Mouse (Mus musculus) myocyte (in vitro differentiated cells): ENCODE results near the gene Rims1. TPM values are rescaled to one million over a fixed set of nuclear protein-coding genes. Genes with fewer than 3 reads are reported as not detected.
A peak's percentile ranks its signal among the peaks of the same experiment; 100 is the strongest.

ENCODE experiments used
- H3K27me3 ChIP-seq: one replicate; pipeline ENCODE4 v1.6.1; 2011; ENCODE audit not compliant: control insufficient read depth, insufficient read depth, insufficient read length
- H3K36me3 ChIP-seq: one replicate; pipeline ENCODE4 v1.6.1; 2011; ENCODE audit not compliant: control insufficient read depth, insufficient read depth
- H3K4me2 ChIP-seq: one replicate; pipeline ENCODE4 v1.6.1; 2011; ENCODE audit warnings: low read depth, control low read depth
- H3K4me3 ChIP-seq: one replicate; pipeline ENCODE4 v1.5.1; 2011; ENCODE audit warnings: mild to moderate bottlenecking, control low read depth, moderate library complexity
- H3K79me2 ChIP-seq: one replicate; pipeline ENCODE4 v1.6.1; 2011; ENCODE audit not compliant: control insufficient read depth, insufficient read depth
- H3ac ChIP-seq: one replicate; pipeline ENCODE4 v1.6.1; 2011; ENCODE audit not compliant: control insufficient read depth, insufficient read length
- CEBPB ChIP-seq: IDR thresholded peaks from 2 replicates; pipeline ENCODE4 v1.6.1; 2011; ENCODE audit warnings: mild to moderate bottlenecking, moderate library complexity; ENCODE audit not compliant: poor library complexity, insufficient read depth, severe bottlenecking
- E2F4 ChIP-seq: IDR thresholded peaks from one replicate; pipeline ENCODE4 v1.6.1; 2011; ENCODE audit warnings: mild to moderate bottlenecking, control low read depth, moderate library complexity; ENCODE audit not compliant: insufficient read depth
- MAX ChIP-seq: IDR thresholded peaks from one replicate; pipeline ENCODE4 v1.6.1; 2011; ENCODE audit warnings: low read depth, mild to moderate bottlenecking, control low read depth
- MYOD1 ChIP-seq, 3 experiments: IDR thresholded peaks; one replicate each; pipeline ENCODE4 v1.6.1; 2011; ENCODE audit warnings: control low read depth in 2 of 3, low read depth in 2 of 3, mild to moderate bottlenecking in 2 of 3, moderate library complexity in 1 of 3; ENCODE audit not compliant: insufficient read length in 2 of 3, control insufficient read depth in 1 of 3
- MYOG ChIP-seq, 3 experiments: IDR thresholded peaks; one replicate each; pipeline ENCODE4 v1.6.1; 2011; ENCODE audit warnings: control low read depth in 2 of 3, low read depth in 2 of 3, mild to moderate bottlenecking in 2 of 3; ENCODE audit not compliant: insufficient read length in 2 of 3, control insufficient read depth in 1 of 3, insufficient read depth in 1 of 3
- POLR2A ChIP-seq: IDR thresholded peaks from one replicate; pipeline ENCODE4 v1.6.1; 2011; ENCODE audit warnings: low read depth, mild to moderate bottlenecking, control low read depth, moderate library complexity; ENCODE audit not compliant: insufficient read length
- POLR2AphosphoS2 ChIP-seq: IDR thresholded peaks from one replicate; pipeline ENCODE4 v1.6.1; 2011; ENCODE audit warnings: low read depth, control low read depth; ENCODE audit not compliant: insufficient read length
- REST ChIP-seq: IDR thresholded peaks from one replicate; pipeline ENCODE4 v1.6.1; 2011; ENCODE audit warnings: mild to moderate bottlenecking, control low read depth, moderate library complexity; ENCODE audit not compliant: insufficient read depth, insufficient read length
- SRF ChIP-seq: IDR thresholded peaks from one replicate; pipeline ENCODE4 v1.6.1; 2011; ENCODE audit warnings: low read depth; ENCODE audit not compliant: control insufficient read depth, insufficient read length
- TCF12 ChIP-seq: IDR thresholded peaks from one replicate; pipeline ENCODE4 v1.6.1; 2011; ENCODE audit warnings: mild to moderate bottlenecking, control low read depth; ENCODE audit not compliant: poor library complexity, insufficient read depth, severe bottlenecking
- TCF3 ChIP-seq: IDR thresholded peaks from one replicate; pipeline ENCODE4 v1.6.1; 2011; ENCODE audit warnings: low read depth, control low read depth; ENCODE audit not compliant: insufficient read length
- USF1 ChIP-seq: IDR thresholded peaks from one replicate; pipeline ENCODE4 v1.6.1; 2011; ENCODE audit warnings: low read depth, mild to moderate bottlenecking, control low read depth, moderate library complexity
- polyA plus RNA-seq: library from polyadenylated mRNA; unstranded; fragments of >200 nt; fragmentation: generic; extraction: Trizol; gene quantifications from one replicate; pipeline ENCODE4 v1.2.1, GENCODE M21; 2012; ENCODE audit warnings: missing spikeins

The Rims1 gene
- polyA plus RNA-seq, 1 experiment, result not detected

- Histone ChIP-seq H3K27me3 (no peaks in the 10 kb centered on the region), H3K36me3 (no peaks in the 10 kb centered on the region), H3ac (no peak overlapping the region), H3K79me2 (no peaks in the 10 kb centered on the region), H3K4me3 (no peak overlapping the region), H3K4me2 (no peak overlapping the region)
- no peak for TF ChIP-seq MAX
- TF ChIP-seq TCF3, result no peak
- no peak for TF ChIP-seq CEBPB
- TF ChIP-seq POLR2AphosphoS2, result no peak
- TF ChIP-seq MYOD1 (IDR thresholded peaks at IDR 0.05; ENCODE audit: control insufficient read depth in 1 of 3, insufficient read length in 2 of 3, low read depth in 2 of 3), result no peak
- no peak for TF ChIP-seq TCF12
- TF ChIP-seq POLR2A, result no peak
- no peak for TF ChIP-seq REST
- no peak for TF ChIP-seq USF1
- no peak for TF ChIP-seq E2F4
- no peak for TF ChIP-seq MYOG (IDR thresholded peaks at IDR 0.05; ENCODE audit: control insufficient read depth in 1 of 3, insufficient read depth in 1 of 3, insufficient read length in 2 of 3, low read depth in 2 of 3)
- no peak for TF ChIP-seq SRF
Observed at GRCm38 (mm10) chr1:22338914-22339313, 466.9 kb downstream of the Rims1 start.

- Histone ChIP-seq H3K79me2 (no peaks in the 10 kb centered on the region), H3K4me2 (no peak overlapping the region), H3K36me3 (no peaks in the 10 kb centered on the region), H3K4me3 (no peak overlapping the region), H3K27me3 (no peaks in the 10 kb centered on the region), H3ac (no peak overlapping the region)
- no peak for TF ChIP-seq MYOD1 (IDR thresholded peaks at IDR 0.05; ENCODE audit: control insufficient read depth in 1 of 3, insufficient read length in 2 of 3, low read depth in 2 of 3)
- TF ChIP-seq TCF3, result no peak
Observed at GRCm38 (mm10) chr1:22320941-22321676, 484.7 kb downstream of the Rims1 start.

GRCm38 (mm10) chr1:22315537-22315936, 490.3 kb downstream of the Rims1 start:
- no peaks in the 10 kb centered on the region for H3K27me3 ChIP-seq
- no peak overlapping the region for H3K4me2 ChIP-seq
- H3K4me3 ChIP-seq, result no peak overlapping the region
- no peak for TF ChIP-seq MAX
- no peak for TF ChIP-seq TCF3
- TF ChIP-seq E2F4, result no peak
- no peak for TF ChIP-seq POLR2AphosphoS2
- TF ChIP-seq USF1, result no peak
- no peak for TF ChIP-seq CEBPB
- no peak for TF ChIP-seq POLR2A
- TF ChIP-seq MYOD1 (IDR thresholded peaks at IDR 0.05; ENCODE audit: control insufficient read depth in 1 of 3, insufficient read length in 2 of 3, low read depth in 2 of 3), result no peak
- no peak for TF ChIP-seq SRF
- TF ChIP-seq REST, result no peak
- no peak for TF ChIP-seq TCF12
- no peaks in the 10 kb centered on the region for H3K36me3 ChIP-seq
- no peak overlapping the region for H3ac ChIP-seq
- no peaks in the 10 kb centered on the region for H3K79me2 ChIP-seq

DNA sequence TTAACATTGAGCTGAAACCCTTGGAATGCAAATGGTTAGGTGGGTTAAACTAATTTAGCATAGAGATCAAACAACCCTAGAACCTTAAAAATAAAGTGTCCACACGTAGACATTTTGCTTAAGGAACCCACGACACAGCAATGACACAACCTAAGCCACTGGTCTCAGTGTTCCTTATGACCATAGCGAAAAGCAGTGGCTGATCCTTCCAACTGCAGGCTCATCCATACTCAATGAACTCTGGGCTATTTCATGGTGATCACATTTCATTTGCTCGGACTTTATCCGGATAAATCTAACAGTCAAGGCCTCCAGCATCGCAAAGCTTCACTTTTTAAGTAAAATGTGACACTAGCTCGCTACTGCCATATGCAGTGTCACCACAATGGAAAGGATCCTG, 494.3 kb downstream of the Rims1 start:
- Histone ChIP-seq H3ac (no peak overlapping the region), H3K4me3 (no peak overlapping the region), H3K79me2 (no peaks in the 10 kb centered on the region), H3K36me3 (no peaks in the 10 kb centered on the region), H3K4me2 (no peak overlapping the region), H3K27me3 (no peaks in the 10 kb centered on the region)
- TF ChIP-seq MYOG (IDR thresholded peaks at IDR 0.05; ENCODE audit: control insufficient read depth in 1 of 3, insufficient read depth in 1 of 3, insufficient read length in 2 of 3, low read depth in 2 of 3), result no peak
- no peak for TF ChIP-seq USF1
- TF ChIP-seq POLR2AphosphoS2, result no peak
- TF ChIP-seq TCF3, result no peak
- TF ChIP-seq POLR2A, result no peak
- no peak for TF ChIP-seq TCF12
- TF ChIP-seq CEBPB, result no peak
- TF ChIP-seq MAX, result no peak
- no peak for TF ChIP-seq SRF
- TF ChIP-seq E2F4, result no peak
- no peak for TF ChIP-seq MYOD1 (IDR thresholded peaks at IDR 0.05; ENCODE audit: control insufficient read depth in 1 of 3, insufficient read length in 2 of 3, low read depth in 2 of 3)

GRCm38 (mm10) chr1:22306519-22306918, 499.3 kb downstream of the Rims1 start:
- TF ChIP-seq MYOD1 (IDR thresholded peaks at IDR 0.05; ENCODE audit: control insufficient read depth in 1 of 3, insufficient read length in 2 of 3, low read depth in 2 of 3) (peak in 1 of 3 experiments; percentile 63), TCF3 (no peak), MYOG (IDR thresholded peaks at IDR 0.05; ENCODE audit: control insufficient read depth in 1 of 3, insufficient read depth in 1 of 3, insufficient read length in 2 of 3, low read depth in 2 of 3) (peak in 2 of 3 experiments; percentile 8 to 75)
- Histone ChIP-seq H3K4me3 (no peak overlapping the region), H3K36me3 (no peaks in the 10 kb centered on the region), H3K79me2 (no peaks in the 10 kb centered on the region), H3K27me3 (no peaks in the 10 kb centered on the region), H3K4me2 (no peak overlapping the region), H3ac (no peak overlapping the region)
